Mouse (Mus musculus): ENCODE results near the gene Cideb.

GRCm38 (mm10) chr14:55711786-55712185, 46.5 kb downstream of the Cideb start:
- TF ChIP-seq CTCF (conservative IDR thresholded peaks at IDR 0.05; ENCODE audit: low read length): peak; percentile 17; the same call in 1 of the 2 replicates
- TF ChIP-seq NANOG (IDR thresholded peaks at IDR 0.05; ENCODE audit: borderline replicate concordance, low read length): no peak
